Mouse (Mus musculus) testis, adult 2 months (tissue): ENCODE data around the gene Copz1. TPM values are rescaled to one million over a fixed set of nuclear protein-coding genes. Genes with fewer than 3 reads are reported as not detected.
A peak's percentile ranks its signal among the peaks of the same experiment; 100 is the strongest.

Experiments
- H3K27ac ChIP-seq: fragments of 200-500 bp; 2 replicates; pipeline ENCODE4 v1.5.1; 2012; ENCODE audit warnings: low read depth, low read length; ENCODE audit not compliant: control insufficient read depth, insufficient read depth
- H3K27me3 ChIP-seq: fragments of 200-500 bp; 2 replicates; pipeline ENCODE4 v1.6.1; 2012; ENCODE audit warnings: mild to moderate bottlenecking, low read length, moderate library complexity; ENCODE audit not compliant: control insufficient read depth, insufficient read depth
- H3K36me3 ChIP-seq: fragments of 200-500 bp; 2 replicates; pipeline ENCODE4 v1.6.1; 2012; ENCODE audit warnings: mild to moderate bottlenecking, low read length; ENCODE audit not compliant: control insufficient read depth, insufficient read depth
- H3K4me1 ChIP-seq: fragments of 200-500 bp; 2 replicates; pipeline ENCODE4 v1.6.1; 2012; ENCODE audit warnings: low read length; ENCODE audit not compliant: control insufficient read depth, insufficient read depth
- H3K4me3 ChIP-seq: fragments of 200-500 bp; 2 replicates; pipeline ENCODE4 v1.5.1; 2012; ENCODE audit warnings: low read depth, mild to moderate bottlenecking, low read length, moderate library complexity, mixed read lengths; ENCODE audit not compliant: control insufficient read depth
- CTCF ChIP-seq: fragments of 200-500 bp; IDR thresholded peaks from 2 replicates; pipeline ENCODE4 v1.5.1; 2012; ENCODE audit warnings: low read depth, mild to moderate bottlenecking, inconsistent platforms, low read length, moderate library complexity; ENCODE audit not compliant: control insufficient read depth, insufficient read depth, insufficient replicate concordance
- POLR2A ChIP-seq: fragments of 200-500 bp; IDR thresholded peaks from 2 replicates; pipeline ENCODE4 v1.6.1; 2012; ENCODE audit warnings: low read depth, mild to moderate bottlenecking, inconsistent platforms, low read length, moderate library complexity; ENCODE audit not compliant: control insufficient read depth
- polyA plus RNA-seq: library from polyadenylated mRNA; depleted of rRNA; stranded (reverse); fragments of >200 nt; gene quantifications from 2 replicates; pipeline ENCODE4 v1.2.3, GENCODE M21; 2012

Gene Copz1
- polyA plus RNA-seq, 1 experiment = 56.8 TPM

DNA sequence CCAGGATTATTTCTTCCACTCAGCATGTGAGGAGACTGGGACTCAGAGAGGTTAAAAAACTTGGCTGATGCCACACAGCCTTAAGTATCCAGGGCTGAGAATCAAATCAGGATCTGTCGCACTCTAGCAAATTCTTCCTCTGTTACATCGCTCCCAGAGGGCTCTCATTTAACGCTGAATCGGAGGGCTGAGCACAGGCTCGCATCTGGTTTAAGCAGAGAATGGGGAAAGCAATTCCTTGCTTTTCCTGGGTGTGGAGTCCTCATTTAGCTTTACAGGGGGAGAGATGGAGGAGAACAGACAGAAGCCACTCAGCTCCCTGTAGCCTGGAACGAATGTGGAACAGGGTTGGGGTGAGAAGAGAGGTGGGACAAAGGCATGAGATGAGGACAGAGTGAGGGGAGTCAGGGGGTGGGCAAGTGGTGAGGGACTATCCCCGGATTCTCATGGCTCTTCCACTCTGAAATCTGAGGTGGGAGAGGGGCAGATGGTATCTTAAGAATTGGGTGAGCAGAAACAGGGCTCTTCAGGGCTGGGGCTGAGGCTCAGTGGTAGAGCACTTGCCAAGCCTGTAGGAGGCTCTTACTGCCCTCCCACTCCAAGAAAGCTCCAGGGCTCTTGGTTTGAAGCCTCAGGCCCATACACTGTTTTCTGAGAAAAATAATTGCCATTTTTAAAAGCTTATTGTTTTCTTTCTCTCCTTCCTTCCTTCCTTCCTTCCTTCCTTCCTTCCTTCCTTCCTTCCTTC is 63.1 kb downstream of the Copz1 start:
- Histone ChIP-seq H3K4me3 (no peak overlapping the region), H3K36me3 (no peaks in the 10 kb centered on the region), H3K27me3 (no peaks in the 10 kb centered on the region; the same call in 1 of the 2 replicates), H3K4me1 (peaks cover 12% of the 10 kb centered on the region), H3K27ac (no peak overlapping the region)
- TF ChIP-seq POLR2A = no peak
- TF ChIP-seq CTCF = no peak

- H3K36me3 ChIP-seq = no peaks in the 10 kb centered on the region
- H3K27me3 ChIP-seq = no peaks in the 10 kb centered on the region; the same call in 1 of the 2 replicates
- no peak overlapping the region for H3K4me3 ChIP-seq
- TF ChIP-seq CTCF = no peak
- no peak for TF ChIP-seq POLR2A
- H3K27ac ChIP-seq = no peak overlapping the region
- peaks cover 12% of the 10 kb centered on the region for H3K4me1 ChIP-seq
These were observed 64.6 kb downstream of the Copz1 start for GRCm38 (mm10) chr15:103336996-103337667.

- H3K27me3 ChIP-seq = no peaks in the 10 kb centered on the region; the same call in 1 of the 2 replicates
- no peak overlapping the region for H3K4me3 ChIP-seq
- peaks cover 12% of the 10 kb centered on the region for H3K4me1 ChIP-seq
- no peak overlapping the region for H3K27ac ChIP-seq
- no peak for TF ChIP-seq CTCF
- no peak for TF ChIP-seq POLR2A
- no peaks in the 10 kb centered on the region for H3K36me3 ChIP-seq
These were observed 66.3 kb downstream of the Copz1 start for GRCm38 (mm10) chr15:103338829-103339165.

DNA sequence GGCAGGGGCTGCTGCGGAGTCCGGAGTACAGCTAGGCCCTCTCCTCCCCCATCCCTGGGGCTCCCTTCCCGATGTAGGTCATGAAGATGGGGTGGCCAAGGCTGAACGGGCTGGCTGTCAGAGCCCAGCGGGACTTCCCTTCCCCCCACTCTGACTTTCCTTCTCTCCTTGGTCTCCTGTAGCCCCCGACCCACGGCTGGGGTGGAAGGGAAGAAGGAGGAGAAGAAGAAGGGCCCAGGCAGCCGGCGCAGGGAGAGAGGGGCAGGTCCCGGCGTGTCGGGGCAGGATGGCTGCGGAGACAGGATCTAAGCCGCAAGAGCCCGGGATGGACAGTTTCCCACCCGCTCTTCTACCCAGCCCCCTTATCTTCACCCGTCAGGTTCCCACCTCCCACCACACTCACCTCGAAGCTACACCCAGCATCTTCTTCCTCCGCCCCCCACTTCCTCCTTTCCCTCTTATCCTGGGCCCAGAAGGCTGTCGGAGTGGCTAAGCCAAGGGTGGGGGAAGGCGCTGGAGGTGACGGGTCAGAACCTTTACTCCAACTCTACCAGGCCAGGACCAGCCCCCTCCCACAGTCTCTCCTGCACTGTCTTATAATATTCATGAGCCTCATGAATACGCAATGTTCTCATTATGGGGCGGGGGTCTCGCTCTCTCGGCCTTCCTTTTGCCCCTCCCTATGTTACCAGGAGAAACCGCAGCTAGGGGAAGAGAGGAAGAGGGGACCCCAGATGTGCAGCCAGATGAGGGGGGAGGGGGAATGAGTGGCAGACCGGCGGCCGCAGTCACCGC is 66.8 kb downstream of the Copz1 start:
- no peaks in the 10 kb centered on the region for H3K36me3 ChIP-seq
- TF ChIP-seq CTCF = no peak
- no peak for TF ChIP-seq POLR2A
- H3K27ac ChIP-seq = no peak overlapping the region
- peak overlapping the region; percentile 63 for H3K4me3 ChIP-seq
- H3K4me1 ChIP-seq = peaks cover 12% of the 10 kb centered on the region
- no peaks in the 10 kb centered on the region; the same call in 1 of the 2 replicates for H3K27me3 ChIP-seq

- Histone ChIP-seq H3K36me3 (no peaks in the 10 kb centered on the region), H3K27me3 (no peaks in the 10 kb centered on the region; the same call in 1 of the 2 replicates), H3K4me1 (peaks cover 12% of the 10 kb centered on the region), H3K4me3 (peak within 1 kb of the TSS; percentile 63), H3K27ac (no peak within 1 kb of the TSS)
- no peak for TF ChIP-seq POLR2A
- TF ChIP-seq CTCF = no peak
These were observed 67.4 kb downstream of the Copz1 start, which contains the start of gene Zfp385a for GRCm38 (mm10) chr15:103339961-103340337. Zfp385a (minus strand) TSS chr15:103340093.

DNA sequence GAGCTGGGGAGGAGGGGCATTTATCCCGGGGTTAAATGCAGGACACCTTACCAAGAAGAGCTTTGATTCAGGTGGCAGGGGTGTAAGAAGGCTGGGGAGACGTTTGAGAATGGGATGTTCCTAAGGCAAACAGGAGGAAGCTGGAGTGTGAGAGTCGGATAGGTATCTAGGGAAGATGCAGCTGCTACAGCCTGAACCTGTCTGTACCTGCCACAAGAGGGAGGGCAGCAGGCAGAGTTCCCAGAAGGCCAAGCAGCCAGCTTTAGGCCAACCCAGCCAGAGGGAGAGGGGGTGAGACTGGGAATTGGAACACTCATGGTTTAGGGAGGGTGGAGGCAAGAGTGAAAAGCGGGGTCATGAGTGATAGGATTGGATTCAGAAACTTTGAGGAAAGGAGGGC is 68.3 kb downstream of the Copz1 start:
- no peak overlapping the region for H3K27ac ChIP-seq
- H3K4me1 ChIP-seq = peaks cover 12% of the 10 kb centered on the region
- H3K4me3 ChIP-seq = no peak overlapping the region
- TF ChIP-seq POLR2A = no peak
- no peak for TF ChIP-seq CTCF
- H3K27me3 ChIP-seq = no peaks in the 10 kb centered on the region; the same call in 1 of the 2 replicates
- H3K36me3 ChIP-seq = no peaks in the 10 kb centered on the region

GRCm38 (mm10) chr15:103341547-103341946 is 69.0 kb downstream of the Copz1 start:
- TF ChIP-seq CTCF (no peak), POLR2A (no peak)
- Histone ChIP-seq H3K27ac (no peak overlapping the region), H3K27me3 (no peaks in the 10 kb centered on the region; the same call in 1 of the 2 replicates), H3K36me3 (no peaks in the 10 kb centered on the region), H3K4me3 (no peak overlapping the region), H3K4me1 (peaks cover 12% of the 10 kb centered on the region)
